Mouse (Mus musculus) olfactory bulb, adult 2 months (tissue): ENCODE results near the gene Rnaseh2c.

ENCODE experiments used
- CTCF ChIP-seq: fragments of 200-500 bp; IDR thresholded peaks from 2 replicates; pipeline ENCODE4 v1.5.1; 2012; ENCODE audit warnings: low read depth, mild to moderate bottlenecking, low read length, moderate library complexity; ENCODE audit not compliant: insufficient read depth
- POLR2A ChIP-seq: fragments of 200-500 bp; IDR thresholded peaks from 2 replicates; pipeline ENCODE4 v1.6.1; 2012; ENCODE audit warnings: mild to moderate bottlenecking, low read depth, low read length, moderate library complexity; ENCODE audit not compliant: insufficient read depth

- TF ChIP-seq POLR2A (no peak), CTCF (no peak)
Measured at GRCm38 (mm10) chr19:5638416-5639005, 36.8 kb downstream of the Rnaseh2c start.
